Mouse (Mus musculus): ENCODE measurements around the gene Svep1. TPM values are rescaled to one million over a fixed set of nuclear protein-coding genes. Genes with fewer than 3 reads are reported as not detected.
A peak's percentile ranks its signal among the peaks of the same experiment; 100 is the strongest.

The Svep1 gene
- polyA plus RNA-seq, 1 experiment from 2014 or later, result 2.0 TPM

- Histone ChIP-seq H3K27ac (ENCODE audit: low read depth, low read length) (no peak overlapping the region), H3K4me1 (replicated peaks; ENCODE audit: control insufficient read depth, insufficient read depth, low read length) (no peaks in the 10 kb centered on the region), H3K9me3 (ENCODE audit: control insufficient read depth) (no peaks in the 10 kb centered on the region), H3K27me3 (replicated peaks; ENCODE audit: control insufficient read depth, insufficient read depth, low read length) (no peaks in the 10 kb centered on the region), H3K36me3 (ENCODE audit: control insufficient read depth, insufficient read depth) (0 out of 2 replicates have a peak, but pooled peaks cover 6% of the 10 kb centered on the region), H3K4me2 (replicated peaks; ENCODE audit: low read depth) (no peak overlapping the region), H3K4me3 (ENCODE audit: low read depth, low read length) (no peak overlapping the region), H3K9ac (ENCODE audit: low read depth, low read length) (no peak overlapping the region)
- peak; percentile 32 for TF ChIP-seq CTCF (IDR thresholded peaks at IDR 0.05; ENCODE audit: low read depth)
- 97% methylated on average over 5 of the region's 5 CpGs for WGBS
- no peak for ATAC-seq
Measured at GRCm38 (mm10) chr4:58084155-58084554, 122.5 kb downstream of the Svep1 start.

GRCm38 (mm10) chr4:58082588-58082987 lies 124.1 kb downstream of the Svep1 start:
- peak; percentile 95 for TF ChIP-seq CTCF (IDR thresholded peaks at IDR 0.05; ENCODE audit: low read depth)

GRCm38 (mm10) chr4:58079631-58080030 lies 127.0 kb downstream of the Svep1 start:
- peak; percentile 6; the same call in 1 of the 2 replicates for ATAC-seq
- Histone ChIP-seq H3K9ac (ENCODE audit: low read depth, low read length) (no peak overlapping the region), H3K4me3 (ENCODE audit: low read depth, low read length) (no peak overlapping the region), H3K9me3 (ENCODE audit: control insufficient read depth) (no peaks in the 10 kb centered on the region), H3K27ac (ENCODE audit: low read depth, low read length) (no peak overlapping the region), H3K27me3 (replicated peaks; ENCODE audit: control insufficient read depth, insufficient read depth, low read length) (no peaks in the 10 kb centered on the region), H3K4me2 (replicated peaks; ENCODE audit: low read depth) (no peak overlapping the region), H3K36me3 (ENCODE audit: control insufficient read depth, insufficient read depth) (0 out of 2 replicates have a peak, but pooled peaks cover 5% of the 10 kb centered on the region), H3K4me1 (replicated peaks; ENCODE audit: control insufficient read depth, insufficient read depth, low read length) (no peaks in the 10 kb centered on the region)
- peak; percentile 94 for TF ChIP-seq CTCF (IDR thresholded peaks at IDR 0.05; ENCODE audit: low read depth)
- 24% methylated on average over 10 of the region's 10 CpGs for WGBS

More at GRCm38 (mm10) chr4:58082588-58082987, 124.1 kb downstream of the Svep1 start:
- ATAC-seq, result peak; percentile 61; the same call in 1 of the 2 replicates
- H3K9ac ChIP-seq (ENCODE audit: low read depth, low read length), result no peak overlapping the region
- no peak overlapping the region for H3K4me2 ChIP-seq (replicated peaks; ENCODE audit: low read depth)
- 0 out of 2 replicates have a peak, but pooled peaks cover 6% of the 10 kb centered on the region for H3K36me3 ChIP-seq (ENCODE audit: control insufficient read depth, insufficient read depth)
- no peaks in the 10 kb centered on the region for H3K4me1 ChIP-seq (replicated peaks; ENCODE audit: control insufficient read depth, insufficient read depth, low read length)
- no peak overlapping the region for H3K4me3 ChIP-seq (ENCODE audit: low read depth, low read length)
- no peaks in the 10 kb centered on the region for H3K27me3 ChIP-seq (replicated peaks; ENCODE audit: control insufficient read depth, insufficient read depth, low read length)
- 12% methylated on average over 5 of the region's 5 CpGs for WGBS
- H3K27ac ChIP-seq (ENCODE audit: low read depth, low read length), result no peak overlapping the region
- no peaks in the 10 kb centered on the region for H3K9me3 ChIP-seq (ENCODE audit: control insufficient read depth)

GRCm38 (mm10) chr4:58077950-58078349 lies 128.7 kb downstream of the Svep1 start:
- 59% methylated on average over 6 of the region's 6 CpGs for WGBS
- no peak overlapping the region for H3K9ac ChIP-seq (ENCODE audit: low read depth, low read length)
- TF ChIP-seq CTCF (IDR thresholded peaks at IDR 0.05; ENCODE audit: low read depth), result no peak
- H3K36me3 ChIP-seq (ENCODE audit: control insufficient read depth, insufficient read depth), result no peaks in the 10 kb centered on the region
- no peak overlapping the region for H3K4me2 ChIP-seq (replicated peaks; ENCODE audit: low read depth)
- H3K27me3 ChIP-seq (replicated peaks; ENCODE audit: control insufficient read depth, insufficient read depth, low read length), result no peaks in the 10 kb centered on the region
- no peaks in the 10 kb centered on the region for H3K4me1 ChIP-seq (replicated peaks; ENCODE audit: control insufficient read depth, insufficient read depth, low read length)
- H3K4me3 ChIP-seq (ENCODE audit: low read depth, low read length), result no peak overlapping the region
- ATAC-seq, result no peak
- H3K9me3 ChIP-seq (ENCODE audit: control insufficient read depth), result no peaks in the 10 kb centered on the region
- H3K27ac ChIP-seq (ENCODE audit: low read depth, low read length), result no peak overlapping the region

GRCm38 (mm10) chr4:58077536-58077935 lies 129.1 kb downstream of the Svep1 start:
- H3K4me3 ChIP-seq (ENCODE audit: low read depth, low read length), result no peak overlapping the region
- no peak for TF ChIP-seq CTCF (IDR thresholded peaks at IDR 0.05; ENCODE audit: low read depth)
- no peak overlapping the region for H3K4me2 ChIP-seq (replicated peaks; ENCODE audit: low read depth)
- no peaks in the 10 kb centered on the region for H3K4me1 ChIP-seq (replicated peaks; ENCODE audit: control insufficient read depth, insufficient read depth, low read length)
- no peaks in the 10 kb centered on the region for H3K27me3 ChIP-seq (replicated peaks; ENCODE audit: control insufficient read depth, insufficient read depth, low read length)
- H3K9me3 ChIP-seq (ENCODE audit: control insufficient read depth), result no peaks in the 10 kb centered on the region
- ATAC-seq, result no peak
- H3K36me3 ChIP-seq (ENCODE audit: control insufficient read depth, insufficient read depth), result peaks cover 1% of the 10 kb centered on the region; the same call in 1 of the 2 replicates
- no peak overlapping the region for H3K27ac ChIP-seq (ENCODE audit: low read depth, low read length)
- WGBS, result 94% methylated on average over 4 of the region's 4 CpGs
- H3K9ac ChIP-seq (ENCODE audit: low read depth, low read length), result no peak overlapping the region

GRCm38 (mm10) chr4:58072888-58073287 lies 133.8 kb downstream of the Svep1 start:
- no peak overlapping the region for H3K27ac ChIP-seq (ENCODE audit: low read depth, low read length)
- no peaks in the 10 kb centered on the region for H3K27me3 ChIP-seq (replicated peaks; ENCODE audit: control insufficient read depth, insufficient read depth, low read length)
- ATAC-seq, result no peak
- H3K4me2 ChIP-seq (replicated peaks; ENCODE audit: low read depth), result no peak overlapping the region
- H3K9me3 ChIP-seq (ENCODE audit: control insufficient read depth), result 0 out of 2 replicates have a peak, but pooled peaks cover 3% of the 10 kb centered on the region
- 81% methylated on average over 12 of the region's 12 CpGs for WGBS
- no peak overlapping the region for H3K9ac ChIP-seq (ENCODE audit: low read depth, low read length)
- H3K4me3 ChIP-seq (ENCODE audit: low read depth, low read length), result no peak overlapping the region
- no peak for TF ChIP-seq CTCF (IDR thresholded peaks at IDR 0.05; ENCODE audit: low read depth)
- H3K36me3 ChIP-seq (ENCODE audit: control insufficient read depth, insufficient read depth), result peaks cover 10% of the 10 kb centered on the region; the same call in 1 of the 2 replicates
- H3K4me1 ChIP-seq (replicated peaks; ENCODE audit: control insufficient read depth, insufficient read depth, low read length), result no peaks in the 10 kb centered on the region
